Mouse (Mus musculus): ENCODE measurements around the gene Suv39h1. TPM values are rescaled to one million over a fixed set of nuclear protein-coding genes. Genes with fewer than 3 reads are reported as not detected.
"Not testable (repeated sequence)": the region's sequence is repeated elsewhere in the genome, so short reads cannot be mapped to it uniquely, and the experiment has no call there.

Gene Suv39h1
- 10 to 100 TPM; 16.3 to 16.4 TPM for total RNA-seq (2021)

DNA sequence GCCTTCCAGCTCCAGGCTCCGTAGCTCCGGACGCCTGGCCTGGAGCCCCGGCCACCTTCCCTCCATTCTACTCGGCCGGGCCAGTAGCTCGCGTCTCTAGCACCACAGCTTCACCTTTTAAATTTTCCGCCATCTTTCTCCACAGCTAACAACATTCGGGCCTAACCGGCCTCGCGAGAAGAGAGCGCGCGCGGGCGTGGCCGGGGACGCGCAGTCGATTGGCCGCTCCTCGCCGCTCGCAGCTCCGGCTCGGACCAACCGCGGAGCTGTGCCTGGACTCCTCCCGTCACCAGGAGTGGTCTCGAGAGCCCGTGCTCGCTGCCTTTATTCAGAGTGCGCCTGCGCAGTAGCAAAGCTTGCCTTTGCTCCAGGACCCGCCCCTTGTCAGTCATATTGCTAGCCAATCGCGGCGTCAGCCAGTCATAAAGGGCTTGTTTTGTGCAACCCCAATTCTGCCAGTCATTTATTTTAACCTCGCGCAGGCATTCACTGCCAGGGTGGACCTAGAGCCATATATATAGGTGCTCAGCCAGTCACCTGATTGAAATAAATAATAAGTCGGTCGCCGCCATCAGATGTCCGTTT lies at the start of gene Suv39h1:
Gene Suv39h1, minus strand, starts transcription at position 331 of the 585 bp plus-strand sequence.
- peak; percentile 93 for DNase-seq

- DNase-seq = no peak
Measured at GRCm38 (mm10) chrX:8123821-8124470, 49.4 kb upstream of the Suv39h1 start.

- DNase-seq = no peak
Measured at GRCm38 (mm10) chrX:8117264-8117663, 42.7 kb upstream of the Suv39h1 start.

DNA sequence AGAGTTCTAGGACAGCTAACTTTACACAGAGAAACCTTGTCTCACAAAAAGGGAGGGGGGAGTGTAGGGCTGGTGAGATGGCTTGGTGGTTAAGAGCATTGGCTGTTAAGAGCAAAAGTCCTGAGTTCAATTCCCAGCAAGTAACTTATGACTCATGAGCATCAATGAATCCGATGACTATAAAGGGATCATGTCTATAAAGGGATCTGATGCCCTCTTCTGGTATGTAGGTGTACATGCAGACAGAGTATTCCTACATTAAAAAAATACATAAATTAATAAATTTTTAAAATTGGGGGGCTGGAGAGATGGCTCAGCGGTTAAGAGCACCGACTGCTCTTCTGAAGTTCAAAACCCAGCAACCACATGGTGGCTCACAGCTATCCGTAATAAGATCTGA lies 40.7 kb upstream of the Suv39h1 start:
- no peak for DNase-seq

DNA sequence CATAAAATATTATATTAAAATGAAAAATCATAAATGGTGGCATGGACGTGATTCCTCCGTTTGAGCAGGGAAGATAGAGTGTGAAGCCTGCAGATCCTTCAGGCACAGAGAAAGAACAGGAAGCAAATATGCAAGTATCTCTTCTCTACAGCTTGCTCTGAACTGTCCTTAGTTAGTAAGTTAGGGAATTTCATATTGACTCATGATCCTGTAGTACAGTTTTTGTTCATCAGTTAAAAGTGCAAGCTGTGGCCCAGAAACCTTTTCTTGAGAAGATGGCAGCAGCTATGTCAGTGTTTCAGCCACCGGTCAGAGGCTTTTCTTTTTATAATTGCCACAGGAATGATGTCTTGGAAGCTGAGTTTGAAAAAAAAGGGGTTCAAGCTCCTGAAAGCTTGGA lies 30.5 kb upstream of the Suv39h1 start:
- no peak for DNase-seq

GRCm38 (mm10) chrX:8102213-8102668 lies 27.7 kb upstream of the Suv39h1 start:
- no peak for DNase-seq

DNA sequence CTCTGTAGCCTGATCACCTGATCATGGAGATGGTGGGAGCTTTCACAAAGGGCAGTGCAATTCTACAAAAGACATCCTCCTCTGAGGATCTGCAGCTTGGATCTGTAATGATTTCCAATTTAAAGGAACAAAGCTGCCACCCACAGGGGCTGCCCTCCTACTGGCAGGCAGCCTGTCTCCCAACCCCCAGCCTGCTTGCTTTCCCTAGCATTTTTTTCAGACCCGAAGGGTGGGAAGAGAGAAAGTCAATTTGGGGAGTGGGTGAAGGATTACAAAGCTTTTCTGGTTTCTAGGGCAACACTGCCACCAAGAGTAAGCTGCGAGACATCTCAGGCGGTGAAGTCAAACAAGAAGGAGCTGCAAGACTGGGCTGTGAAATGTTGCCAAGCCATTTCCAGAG lies 26.5 kb upstream of the Suv39h1 start:
- DNase-seq = no peak

GRCm38 (mm10) chrX:8099435-8099834 lies 24.9 kb upstream of the Suv39h1 start:
- no peak for DNase-seq

DNA sequence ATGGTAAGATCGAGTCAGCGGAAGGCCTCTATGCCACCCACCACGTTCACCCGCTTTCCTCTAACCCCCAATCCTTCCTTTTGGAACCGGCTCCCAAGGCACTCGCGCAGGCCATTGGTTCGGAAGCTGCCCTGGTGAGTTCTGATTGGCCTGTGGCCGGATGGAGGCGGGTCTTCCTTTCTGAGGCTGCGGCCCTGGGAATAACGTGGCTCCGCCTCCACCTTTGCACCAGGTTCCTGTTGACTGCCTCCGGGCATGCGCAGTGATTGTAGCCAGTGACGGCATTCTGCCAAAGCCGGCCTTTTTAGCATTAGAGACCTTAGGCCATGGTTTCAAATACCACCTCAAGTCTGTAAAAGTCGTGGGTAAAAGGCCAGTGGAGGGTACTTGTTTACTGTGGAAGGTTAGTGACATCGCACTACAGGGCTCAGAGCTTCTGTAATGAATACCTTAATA lies 22.3 kb upstream of the Suv39h1 start:
- peak; percentile 97 for DNase-seq

- DNase-seq = peak; percentile 92
Measured at GRCm38 (mm10) chrX:8096068-8096786, 21.7 kb upstream of the Suv39h1 start.

DNA sequence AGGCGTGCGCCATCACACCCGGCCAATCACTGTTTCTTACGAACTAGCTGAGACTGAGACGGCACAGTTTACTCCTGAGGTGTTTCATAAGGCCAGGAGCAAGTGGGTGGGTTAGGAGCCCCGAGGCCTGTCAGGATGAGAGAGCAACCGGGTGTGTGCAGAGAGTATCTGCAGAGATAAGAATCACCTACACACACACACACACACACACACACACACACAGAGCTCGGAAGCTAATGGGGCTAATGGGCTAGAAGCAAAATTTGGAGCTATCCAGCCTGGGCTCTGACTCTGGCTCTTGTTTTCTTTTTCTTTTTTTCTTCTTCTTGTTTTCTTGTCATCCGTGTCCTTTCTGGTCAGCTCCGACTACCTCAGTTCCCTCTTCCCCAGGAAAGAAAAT lies 21.0 kb upstream of the Suv39h1 start:
- DNase-seq = no peak

GRCm38 (mm10) chrX:8090954-8091347 lies 16.4 kb upstream of the Suv39h1 start:
- not testable (repeated sequence) for DNase-seq

DNA sequence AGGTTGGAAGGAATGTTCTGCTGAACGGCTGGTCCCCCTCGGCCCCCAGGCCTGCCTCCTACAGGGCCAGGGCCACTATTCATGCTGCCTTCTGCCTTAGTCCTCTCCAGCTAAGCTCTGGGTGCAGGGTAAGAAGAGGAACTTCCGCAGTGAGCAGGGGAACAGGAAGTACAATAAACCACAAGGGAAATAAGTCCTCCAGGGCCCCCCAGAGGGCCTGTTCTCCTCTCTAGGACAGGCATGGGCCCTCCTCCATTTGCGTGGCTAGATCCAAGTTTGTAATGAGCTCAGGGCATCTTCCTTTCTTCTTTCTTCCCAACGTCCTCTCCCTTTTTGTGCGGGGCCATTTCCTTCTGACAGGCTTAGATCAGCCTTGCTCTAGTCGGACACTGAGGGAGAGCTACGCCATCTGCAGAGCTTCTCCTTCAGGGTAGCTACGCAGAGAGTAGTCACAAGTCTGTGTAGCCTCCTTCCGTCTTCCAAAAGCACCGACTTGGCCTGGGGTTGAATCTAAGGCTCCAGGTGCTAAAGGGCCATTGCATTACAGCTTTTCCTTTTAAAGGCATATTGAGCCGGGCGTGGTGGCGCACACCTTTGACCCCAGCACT lies 15.9 kb upstream of the Suv39h1 start, which contains the start of gene Was:
Gene Was, minus strand, starts transcription at position 153 of the 608 bp plus-strand sequence.
- DNase-seq = no peak

- DNase-seq = no peak
Measured at GRCm38 (mm10) chrX:8089746-8090145, 15.2 kb upstream of the Suv39h1 start.

DNA sequence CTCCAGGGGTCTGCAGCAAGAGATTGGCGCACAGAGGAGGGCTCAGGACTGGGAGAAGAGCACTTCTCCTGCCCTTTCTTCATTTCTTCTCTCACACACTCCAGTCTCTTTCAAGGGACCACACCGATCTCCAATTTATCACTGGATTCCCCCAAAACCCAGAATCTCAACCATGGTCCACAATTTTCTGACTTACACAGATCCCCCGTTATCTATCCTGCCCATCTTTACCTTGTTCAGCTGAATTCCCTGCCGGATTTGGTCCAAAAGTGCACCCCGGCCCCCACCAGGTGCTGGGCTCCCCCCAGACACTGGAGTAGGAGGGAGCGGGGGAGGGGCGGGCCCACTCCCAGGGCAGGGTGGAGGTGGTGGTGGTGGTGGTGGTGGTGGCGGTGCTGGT lies 11.1 kb upstream of the Suv39h1 start:
- no peak for DNase-seq

GRCm38 (mm10) chrX:8084771-8085259 lies 10.3 kb upstream of the Suv39h1 start:
- no peak for DNase-seq

DNA sequence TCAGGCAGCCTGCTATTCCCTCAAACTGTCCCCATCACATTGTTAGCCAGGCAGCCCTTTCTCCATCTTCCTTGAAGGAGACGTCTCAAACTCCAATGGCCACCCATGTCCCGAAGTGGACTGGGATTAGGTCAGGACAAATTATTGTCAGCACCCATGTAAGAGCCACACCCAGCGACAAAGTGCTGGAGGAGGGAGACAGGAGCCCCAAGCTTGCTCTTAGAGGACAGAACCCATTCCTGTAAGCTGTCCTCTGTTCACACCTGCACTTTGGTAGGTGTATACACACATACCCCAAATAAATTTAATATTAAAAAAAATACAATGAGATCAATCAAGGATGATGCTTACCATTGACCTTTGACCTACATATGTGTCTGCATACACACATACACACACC lies 544 bp upstream of the Suv39h1 start:
- DNase-seq = peak; percentile 6

GRCm38 (mm10) chrX:8073881-8074429 lies 605 bp downstream of the Suv39h1 start:
- DNase-seq = peak; percentile 23

- no peak for DNase-seq
Measured at GRCm38 (mm10) chrX:8069166-8069565, 5.4 kb downstream of the Suv39h1 start.

DNA sequence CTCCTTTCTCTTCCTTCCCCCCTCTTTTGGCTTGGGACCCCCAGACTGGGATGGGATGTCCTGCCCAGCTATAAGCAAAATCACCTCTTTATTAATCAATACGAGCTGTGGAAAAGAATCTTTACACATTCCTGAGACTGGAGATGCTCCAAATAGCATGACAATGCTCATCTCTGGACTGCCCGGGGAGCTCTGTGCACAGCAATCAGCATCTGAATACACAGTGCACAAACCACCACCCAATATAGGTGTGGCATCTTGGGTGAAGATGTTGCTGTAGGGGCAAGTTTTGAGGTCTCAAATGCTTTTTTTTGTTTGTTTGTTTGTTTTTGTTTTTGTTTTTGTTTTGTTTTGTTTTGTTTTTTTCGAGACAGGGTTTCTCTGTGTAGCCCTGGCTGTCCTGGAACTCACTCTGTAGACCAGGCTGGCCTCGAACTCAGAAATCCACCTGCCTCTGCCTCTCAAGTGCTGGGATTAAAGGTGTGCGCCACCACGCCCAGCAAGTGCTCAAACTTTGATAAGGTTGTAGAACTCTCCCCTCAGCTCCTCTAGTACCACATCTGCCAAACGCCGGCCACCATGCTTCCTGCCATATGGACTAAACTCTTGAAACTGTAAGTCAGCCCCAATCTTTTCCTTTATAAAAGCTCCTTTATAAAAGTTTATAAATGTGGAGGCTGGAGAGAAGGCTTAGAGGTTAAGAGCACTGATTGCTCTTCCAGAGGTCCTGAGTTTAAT lies 23.3 kb downstream of the Suv39h1 start:
- not testable (repeated sequence) for DNase-seq

- DNase-seq = no peak
Measured at GRCm38 (mm10) chrX:8033009-8033408, 41.6 kb downstream of the Suv39h1 start.

- DNase-seq = no peak
Measured at GRCm38 (mm10) chrX:8026811-8027210, 47.7 kb downstream of the Suv39h1 start.
